Mouse (Mus musculus) cortical plate, adult 2 months (tissue): Measurements from ENCODE around the gene Cacna1d.

Experiments
- CTCF ChIP-seq: fragments of 200-500 bp; IDR thresholded peaks from 2 replicates; pipeline ENCODE4 v1.5.1; 2011; ENCODE audit warnings: mild to moderate bottlenecking, control low read depth, low read length; ENCODE audit not compliant: insufficient read depth; ENCODE audit errors: extremely low read depth
- POLR2A ChIP-seq: fragments of 200-500 bp; IDR thresholded peaks from 2 replicates; pipeline ENCODE4 v1.6.1; 2011; ENCODE audit warnings: mild to moderate bottlenecking, low read length, control low read depth; ENCODE audit not compliant: insufficient read depth; ENCODE audit errors: extremely low read depth

DNA sequence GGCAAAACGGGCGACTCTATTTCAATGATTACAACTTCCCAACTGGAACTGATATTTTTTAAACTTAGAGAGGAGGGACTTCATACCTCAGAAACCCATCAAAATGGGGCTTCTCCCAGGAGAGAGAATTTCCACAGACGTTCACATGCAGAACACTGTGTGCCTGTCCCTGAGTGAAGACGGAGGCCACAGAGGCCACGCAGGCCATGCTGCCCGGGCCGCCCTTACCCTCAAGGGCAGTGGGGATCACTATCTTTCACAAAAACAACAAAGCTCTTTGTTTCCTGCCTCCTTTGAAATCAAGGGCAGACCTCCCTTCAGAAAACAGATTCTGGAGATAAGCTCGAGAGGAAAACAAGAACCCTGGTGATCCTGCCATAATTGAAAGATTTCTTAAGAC, 164.2 kb downstream of the Cacna1d start:
- TF ChIP-seq POLR2A (no peak), CTCF (no peak)
